ENCODE assay signal across 8 mouse cellular contexts in the genomic region with DNA sequence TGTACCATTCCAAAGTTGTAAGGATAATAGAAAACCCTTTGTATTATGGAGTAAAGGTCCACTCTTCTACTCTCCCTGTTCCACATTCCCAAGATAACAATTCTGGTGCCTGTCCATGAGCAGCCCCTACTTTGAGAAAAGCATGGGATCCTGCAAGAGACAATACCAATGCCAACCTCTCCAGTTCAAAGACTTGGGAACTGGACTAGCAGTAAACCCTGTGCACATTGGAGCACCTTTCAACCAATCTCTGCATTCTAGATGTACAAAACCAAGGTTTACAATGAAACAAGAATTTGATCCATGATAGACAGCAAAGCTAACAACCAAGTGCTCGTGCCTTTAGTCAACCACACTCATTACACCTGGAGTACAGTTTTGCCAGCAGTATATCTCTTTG. TPM values are rescaled to one million over a fixed set of nuclear protein-coding genes. Genes with fewer than 3 reads are reported as not detected.
A peak's percentile ranks its signal among the peaks of the same experiment; 100 is the strongest.
DNase-seq lines count a peak whose midpoint lies in the region; ATAC-seq and TF ChIP-seq lines count a peak whose summit lies in the region.

No protein-coding gene starts in this region.

- no peak for TF ChIP-seq CTCF in thymus, adult 2 months (IDR thresholded peaks at IDR 0.05; ENCODE audit: borderline replicate concordance, control insufficient read depth, extremely low read depth, insufficient read depth, low read length, poor library complexity)

- peaks cover 5% of the 10 kb centered on the region for H3K9me3 ChIP-seq in erythroblast, embryonic 14.5 days (ENCODE audit: control insufficient read depth, low read length)
- H3K9me3 ChIP-seq in liver, embryonic 12.5 days (replicated peaks) = no peaks in the 10 kb centered on the region

- H3K4me2 ChIP-seq in liver, embryonic 12.5 days = peak overlapping the region; percentile 85

- 14% methylated on average over 1 of the region's 1 CpGs for WGBS in thymus, adult 2 months
- WGBS in liver, embryonic 12.5 days (ENCODE audit: insufficient replicate concordance) = 15% methylated on average over 1 of the region's 1 CpGs

- peak overlapping the region; percentile 55; the same call in 1 of the 2 replicates for H3K27ac ChIP-seq in thymus, adult 2 months (ENCODE audit: control insufficient read depth, insufficient read depth, low read length)
- H3K27ac ChIP-seq in liver, embryonic 12.5 days = peak overlapping the region; percentile 75

- no peak for TF ChIP-seq POLR2A in thymus, adult 2 months (IDR thresholded peaks at IDR 0.05; ENCODE audit: control insufficient read depth, extremely low read depth, insufficient read depth, low read length, poor library complexity)

- H3K4me1 ChIP-seq in erythroblast, embryonic 14.5 days (ENCODE audit: control insufficient read depth) = peaks cover 52% of the 10 kb centered on the region
- H3K4me1 ChIP-seq in thymus, adult 2 months (replicated peaks; ENCODE audit: control insufficient read depth, insufficient read depth, low read length) = peaks cover 27% of the 10 kb centered on the region
- peaks cover 46% of the 10 kb centered on the region for H3K4me1 ChIP-seq in liver, embryonic 12.5 days

- H3K27me3 ChIP-seq in erythroblast, embryonic 14.5 days (ENCODE audit: control insufficient read depth) = peaks cover 14% of the 10 kb centered on the region
- H3K27me3 ChIP-seq in thymus, adult 2 months (ENCODE audit: control insufficient read depth, insufficient read depth, low read length) = no peaks in the 10 kb centered on the region
- peaks cover 11% of the 10 kb centered on the region; the same call in 1 of the 2 replicates for H3K27me3 ChIP-seq in liver, embryonic 12.5 days (replicated peaks)

- ATAC-seq in erythroblast, adult 5-6 weeks (replicated peaks; ENCODE audit: low FRiP score, poor library complexity, severe bottlenecking) = no peak
- ATAC-seq in liver, embryonic 12.5 days = no peak
- ATAC-seq in megakaryocyte-erythroid progenitor cell, adult 5-6 weeks (replicated peaks; ENCODE audit: low FRiP score, low TSS enrichment, poor library complexity, severe bottlenecking) = no peak

- peaks cover 7% of the 10 kb centered on the region for H3K36me3 ChIP-seq in erythroblast, embryonic 14.5 days (ENCODE audit: control insufficient read depth)
- H3K36me3 ChIP-seq in thymus, adult 2 months (ENCODE audit: control insufficient read depth, insufficient read depth, low read length) = peaks cover 29% of the 10 kb centered on the region
- H3K36me3 ChIP-seq in liver, embryonic 12.5 days = peaks cover 31% of the 10 kb centered on the region

- DNase-seq in thymus, adult 2 months = no peak
- DNase-seq in thymus, postnatal 0 days (ENCODE audit: low spot score) = no peak
- DNase-seq in cerebellum, adult 8-10 months = no peak
- DNase-seq in right cerebral cortex, postnatal 14 days = no peak

- peak overlapping the region; percentile 67 for H3K9ac ChIP-seq in liver, embryonic 12.5 days

- peak overlapping the region; percentile 10 for H3K4me3 ChIP-seq in erythroblast, embryonic 14.5 days (replicated peaks)
- no peak overlapping the region for H3K4me3 ChIP-seq in thymus, adult 2 months (ENCODE audit: control insufficient read depth, insufficient read depth, low read length)
- H3K4me3 ChIP-seq in liver, embryonic 12.5 days = peak overlapping the region; percentile 61

RNA-seq across cellular contexts. Expression of a gene that starts 4.5 kb away (rescaled TPM):
- polyA plus RNA-seq in erythroblast, embryonic 14.5 days (2012) = 0.80 and 0.87 TPM in 2 replicates
- 103 and 133 TPM in 2 replicates for total RNA-seq in erythroblast, adult 5-6 weeks (2015; ENCODE audit: low replicate concordance)
- 189 and 215 TPM in 2 replicates for total RNA-seq in erythroblast, adult 5-6 weeks (2017; ENCODE audit: low replicate concordance)
- polyA plus RNA-seq in thymus, adult 2 months (2012; rRNA removed) = 476 and 498 TPM in 2 replicates
- polyA plus RNA-seq in thymus, postnatal 0 days (2015; fragmentation: Nextera tagmentation; extraction: Ambion mirVana) = 108 and 110 TPM in 2 replicates
- polyA plus RNA-seq in liver, embryonic 12.5 days (2016; fragmentation: Nextera tagmentation; extraction: Ambion mirVana) = 79.2 and 80.1 TPM in 2 replicates
- 118 and 156 TPM in 2 replicates for total RNA-seq in megakaryocyte-erythroid progenitor cell, adult 5-6 weeks (2014; fragmentation: Nextera tagmentation)
- 299 and 337 TPM in 2 replicates for total RNA-seq in megakaryocyte-erythroid progenitor cell, adult 5-6 weeks (2017)

RNA-seq across cellular contexts. Expression of a gene that starts 9.4 kb away (rescaled TPM):
- 2.0 and 2.5 TPM in 2 replicates for polyA plus RNA-seq in erythroblast, embryonic 14.5 days (2012)
- 26.3 and 29.0 TPM in 2 replicates for total RNA-seq in erythroblast, adult 5-6 weeks (2015; ENCODE audit: low replicate concordance)
- 5.7 and 25.5 TPM in 2 replicates for total RNA-seq in erythroblast, adult 5-6 weeks (2017; ENCODE audit: low replicate concordance)
- polyA plus RNA-seq in thymus, adult 2 months (2012; rRNA removed) = 97.7 and 111 TPM in 2 replicates
- 19.6 and 22.5 TPM in 2 replicates for polyA plus RNA-seq in thymus, postnatal 0 days (2015; fragmentation: Nextera tagmentation; extraction: Ambion mirVana)
- polyA plus RNA-seq in liver, embryonic 12.5 days (2016; fragmentation: Nextera tagmentation; extraction: Ambion mirVana) = 10.1 and 11.6 TPM in 2 replicates
- 67.1 and 96.2 TPM in 2 replicates for total RNA-seq in megakaryocyte-erythroid progenitor cell, adult 5-6 weeks (2014; fragmentation: Nextera tagmentation)
- total RNA-seq in megakaryocyte-erythroid progenitor cell, adult 5-6 weeks (2017) = 74.5 and 113 TPM in 2 replicates

RNA-seq across cellular contexts. Expression of a gene that starts 25.5 kb away (rescaled TPM):
- 129 and 134 TPM in 2 replicates for polyA plus RNA-seq in erythroblast, embryonic 14.5 days (2012)
- total RNA-seq in erythroblast, adult 5-6 weeks (2015; ENCODE audit: low replicate concordance) = 743 and 770 TPM in 2 replicates
- 310 and 397 TPM in 2 replicates for total RNA-seq in erythroblast, adult 5-6 weeks (2017; ENCODE audit: low replicate concordance)
- polyA plus RNA-seq in thymus, adult 2 months (2012; rRNA removed) = 1,443 and 1,552 TPM in 2 replicates
- 838 and 891 TPM in 2 replicates for polyA plus RNA-seq in thymus, postnatal 0 days (2015; fragmentation: Nextera tagmentation; extraction: Ambion mirVana)
- 624 and 688 TPM in 2 replicates for polyA plus RNA-seq in liver, embryonic 12.5 days (2016; fragmentation: Nextera tagmentation; extraction: Ambion mirVana)
- 4,546 and 4,933 TPM in 2 replicates for total RNA-seq in megakaryocyte-erythroid progenitor cell, adult 5-6 weeks (2014; fragmentation: Nextera tagmentation)
- 1,280 and 1,947 TPM in 2 replicates for total RNA-seq in megakaryocyte-erythroid progenitor cell, adult 5-6 weeks (2017)

RNA-seq across cellular contexts. Expression of a gene that starts 36.6 kb away (rescaled TPM):
- 1.3 and 2.1 TPM in 2 replicates for polyA plus RNA-seq in erythroblast, embryonic 14.5 days (2012)
- 11.5 and 29.0 TPM in 2 replicates for total RNA-seq in erythroblast, adult 5-6 weeks (2015; ENCODE audit: low replicate concordance)
- 7.2 and 24.5 TPM in 2 replicates for total RNA-seq in erythroblast, adult 5-6 weeks (2017; ENCODE audit: low replicate concordance)
- polyA plus RNA-seq in thymus, adult 2 months (2012; rRNA removed) = 94.6 and 111 TPM in 2 replicates
- polyA plus RNA-seq in thymus, postnatal 0 days (2015; fragmentation: Nextera tagmentation; extraction: Ambion mirVana) = 66.0 and 71.6 TPM in 2 replicates
- 33.4 and 36.5 TPM in 2 replicates for polyA plus RNA-seq in liver, embryonic 12.5 days (2016; fragmentation: Nextera tagmentation; extraction: Ambion mirVana)
- 37.9 and 62.6 TPM in 2 replicates for total RNA-seq in megakaryocyte-erythroid progenitor cell, adult 5-6 weeks (2014; fragmentation: Nextera tagmentation)
- total RNA-seq in megakaryocyte-erythroid progenitor cell, adult 5-6 weeks (2017) = 37.0 and 41.7 TPM in 2 replicates

RNA-seq across cellular contexts. Expression of a gene that starts 37.0 kb away (rescaled TPM):
- 0.25 and 0.32 TPM in 2 replicates for polyA plus RNA-seq in erythroblast, embryonic 14.5 days (2012)
- total RNA-seq in erythroblast, adult 5-6 weeks (2015; ENCODE audit: low replicate concordance) = 27.9 and 29.0 TPM in 2 replicates
- total RNA-seq in erythroblast, adult 5-6 weeks (2017; ENCODE audit: low replicate concordance) = 17.3 and 29.3 TPM in 2 replicates
- polyA plus RNA-seq in thymus, adult 2 months (2012; rRNA removed) = 10.3 and 15.0 TPM in 2 replicates
- polyA plus RNA-seq in thymus, postnatal 0 days (2015; fragmentation: Nextera tagmentation; extraction: Ambion mirVana) = 8.1 and 9.0 TPM in 2 replicates
- 19.8 and 21.6 TPM in 2 replicates for polyA plus RNA-seq in liver, embryonic 12.5 days (2016; fragmentation: Nextera tagmentation; extraction: Ambion mirVana)
- 12.9 and 22.9 TPM in 2 replicates for total RNA-seq in megakaryocyte-erythroid progenitor cell, adult 5-6 weeks (2014; fragmentation: Nextera tagmentation)
- total RNA-seq in megakaryocyte-erythroid progenitor cell, adult 5-6 weeks (2017) = 15.6 and 28.0 TPM in 2 replicates

Comparison
In these comparisons a context has a peak if more than half of its experiments do, and no peak if none do; other contexts are left out.
1. RNA of a gene that starts 4.5 kb away (polyA plus RNA-seq): 476 to 498 TPM in thymus, adult 2 months, 108 to 110 TPM in thymus, postnatal 0 days and 79.2 to 80.1 TPM in liver, embryonic 12.5 days; 0.80 to 0.87 TPM in erythroblast, embryonic 14.5 days; every median in the first group is over 10 times any median in the second.